Mouse (Mus musculus): Measurements from ENCODE around the gene Golph3l.

Golph3l gene

DNA sequence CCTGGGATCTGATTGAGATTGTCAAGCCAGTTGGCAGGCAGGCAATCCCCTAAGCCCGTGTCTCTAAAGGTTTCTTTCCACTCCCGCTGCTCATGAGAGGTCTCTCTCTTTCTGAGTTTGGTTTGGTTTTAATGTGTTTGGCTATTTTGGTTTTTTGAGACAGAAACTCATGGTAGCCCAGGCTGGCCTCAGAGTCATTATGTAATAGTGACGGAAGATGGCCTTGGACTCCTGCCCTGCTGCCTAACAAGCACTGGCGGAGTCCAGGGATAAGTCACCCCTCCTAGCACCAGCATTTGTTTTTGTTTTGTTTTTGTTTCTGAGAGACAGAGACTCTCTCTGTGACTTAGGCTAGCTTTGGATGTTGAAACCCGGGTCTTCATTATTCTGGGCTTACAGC is 66.7 kb downstream of the Golph3l start:
- DNase-seq (ENCODE audit: low spot score) = no peak

DNA sequence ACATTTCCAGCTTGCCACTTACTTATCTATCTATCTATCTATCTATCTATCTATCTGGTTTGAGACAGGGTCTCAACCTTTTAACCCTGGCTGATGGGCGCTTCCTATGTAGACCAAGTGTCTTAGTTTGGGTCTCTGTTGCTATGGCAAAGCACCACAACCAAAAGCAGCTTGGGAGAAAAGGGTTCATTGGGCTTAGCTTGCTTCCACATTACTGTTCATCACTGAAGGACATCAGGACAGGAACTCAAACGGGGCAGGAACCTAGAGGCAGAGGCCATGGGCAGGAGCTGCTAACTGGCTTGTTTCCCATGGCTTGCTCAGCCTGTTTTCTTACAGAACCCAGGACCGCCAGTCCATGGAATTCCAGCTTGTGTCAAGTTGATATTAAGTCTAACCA is 68.4 kb downstream of the Golph3l start:
- no peak for DNase-seq (ENCODE audit: low spot score)

DNA sequence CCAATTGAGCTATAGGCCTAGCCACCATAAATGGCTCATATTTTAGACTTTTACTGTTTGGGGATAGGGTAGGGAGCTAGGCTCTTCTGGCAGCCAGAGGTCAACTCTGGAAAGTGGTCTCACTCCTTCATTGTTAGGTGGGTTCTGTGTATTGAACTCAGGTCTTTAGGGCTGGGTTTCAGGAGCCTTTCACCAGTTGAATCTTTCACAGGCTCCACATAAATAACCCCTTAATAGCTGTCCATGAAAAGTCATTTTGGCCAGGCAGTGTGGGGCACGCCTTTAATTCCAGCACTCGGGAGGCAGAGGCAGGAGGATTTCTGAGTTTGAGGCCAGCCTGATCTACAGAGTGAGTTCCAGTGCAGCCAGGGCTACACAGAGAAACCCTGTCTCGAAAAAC is 69.0 kb downstream of the Golph3l start:
- no peak for DNase-seq (ENCODE audit: low spot score)

DNA sequence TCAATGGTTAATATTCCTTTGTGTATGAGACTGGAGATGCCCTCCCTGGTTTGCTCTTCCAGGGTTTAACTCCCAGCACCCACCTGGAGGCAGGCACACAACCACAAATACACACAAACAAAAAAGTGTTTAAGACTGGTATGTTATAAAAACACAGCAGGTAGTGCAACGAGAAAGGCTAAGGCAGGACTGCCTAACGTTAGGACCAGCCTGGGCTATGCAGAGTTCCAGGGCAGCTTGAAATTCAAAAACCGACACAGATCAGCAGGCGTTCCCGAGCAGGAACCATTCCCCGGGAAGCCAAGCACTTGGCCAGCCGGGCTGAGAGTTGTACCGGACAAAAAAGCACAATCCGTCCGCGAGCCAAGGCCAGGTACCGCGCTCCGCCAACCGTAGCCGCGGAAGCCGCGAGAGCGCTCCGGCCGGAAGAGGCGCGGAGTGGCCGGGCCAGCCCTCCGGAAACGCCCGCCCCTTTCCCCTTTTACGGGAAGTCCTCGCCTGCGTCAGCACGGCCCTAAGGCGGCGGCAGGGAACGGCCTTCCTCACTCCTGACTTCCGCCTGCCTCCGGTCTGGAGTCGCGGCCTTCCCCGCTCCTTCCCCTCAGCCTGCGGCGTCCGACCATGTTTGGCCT is 69.6 kb downstream of the Golph3l start, which contains the start of gene Mcl1:
Mcl1 (plus strand) TSS at position 553 of the 632 bp plus-strand sequence.
- peak; percentile 88 for DNase-seq (ENCODE audit: low spot score)

DNA sequence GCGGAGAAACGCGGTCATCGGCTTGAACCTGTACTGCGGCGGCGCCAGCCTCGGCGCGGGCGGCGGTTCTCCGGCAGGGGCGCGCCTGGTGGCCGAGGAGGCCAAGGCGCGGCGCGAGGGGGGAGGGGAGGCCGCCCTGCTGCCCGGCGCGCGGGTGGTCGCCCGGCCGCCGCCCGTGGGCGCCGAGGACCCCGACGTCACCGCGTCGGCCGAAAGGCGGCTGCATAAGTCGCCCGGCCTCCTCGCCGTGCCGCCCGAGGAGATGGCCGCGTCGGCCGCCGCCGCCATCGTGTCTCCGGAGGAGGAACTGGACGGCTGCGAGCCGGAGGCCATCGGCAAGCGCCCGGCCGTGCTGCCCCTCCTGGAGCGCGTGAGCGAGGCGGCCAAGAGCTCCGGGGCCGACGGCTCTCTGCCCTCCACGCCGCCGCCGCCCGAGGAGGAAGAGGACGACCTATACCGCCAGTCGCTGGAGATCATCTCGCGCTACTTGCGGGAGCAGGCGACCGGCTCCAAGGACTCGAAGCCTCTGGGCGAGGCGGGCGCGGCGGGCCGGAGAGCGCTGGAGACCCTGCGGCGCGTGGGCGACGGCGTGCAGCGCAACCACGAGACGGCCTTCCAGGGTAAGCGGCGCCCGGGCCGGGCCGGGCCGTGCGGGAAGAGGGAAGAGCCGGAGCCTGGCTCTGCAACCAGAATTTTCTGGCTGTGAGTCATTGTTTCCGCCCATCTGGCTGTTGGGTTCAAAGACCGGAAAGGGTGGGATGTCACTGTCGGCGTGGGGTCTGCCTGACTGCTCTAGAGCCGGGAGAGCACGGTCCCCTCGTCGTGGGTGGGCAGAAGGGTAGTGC is 70.4 kb downstream of the Golph3l start:
- no peak for DNase-seq (ENCODE audit: low spot score)

DNA sequence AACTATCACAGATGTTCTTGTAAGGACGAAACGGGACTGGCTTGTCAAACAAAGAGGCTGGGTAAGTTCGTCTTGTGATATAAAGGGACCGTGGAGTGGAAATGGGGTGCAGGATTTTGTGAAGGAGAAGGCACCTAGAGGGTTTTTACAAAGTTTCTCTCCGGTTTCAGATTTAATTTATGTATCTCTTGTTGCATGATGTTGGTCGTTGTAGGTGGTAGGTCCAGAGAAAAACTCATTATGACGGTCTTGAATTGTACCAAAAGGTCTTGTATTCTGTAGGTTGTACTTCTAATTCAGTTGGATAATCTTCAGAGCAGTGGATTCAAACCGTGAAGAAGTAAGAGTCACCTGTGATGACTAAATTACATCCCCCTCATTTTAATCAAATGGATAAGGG is 71.2 kb downstream of the Golph3l start:
- no peak for DNase-seq (ENCODE audit: low spot score)

DNA sequence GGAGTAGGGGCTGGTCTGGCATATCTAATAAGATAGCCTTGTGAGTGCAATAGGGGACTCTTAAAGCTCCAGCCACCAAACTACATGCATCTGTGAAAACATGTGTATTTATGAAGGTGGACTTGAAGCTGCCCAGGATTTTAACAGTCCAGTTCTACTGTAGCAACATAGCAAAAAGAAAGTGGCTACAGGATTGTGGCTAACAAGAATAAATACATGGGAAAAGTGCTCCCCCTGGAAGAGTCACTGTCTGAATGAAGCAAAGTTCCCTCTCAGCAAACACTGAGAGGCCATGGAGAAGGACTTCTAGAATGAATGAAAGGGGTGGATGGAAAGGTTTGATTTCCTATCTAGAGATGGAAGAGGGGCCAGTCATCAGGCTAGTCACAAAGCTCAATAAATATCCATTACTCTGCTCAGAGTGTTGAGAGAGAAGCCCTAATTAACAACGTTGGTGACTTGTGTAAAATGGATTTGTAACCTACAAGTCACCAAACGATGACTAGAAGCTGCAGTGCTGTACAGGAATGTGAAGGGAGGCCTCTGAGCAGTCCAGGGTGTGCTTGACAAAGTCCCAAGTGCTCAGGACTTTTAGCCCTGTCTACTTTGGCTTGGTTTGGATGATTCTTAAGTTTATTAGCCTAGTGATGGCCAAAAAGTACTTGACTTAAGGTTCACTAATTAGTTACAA is 72.2 kb downstream of the Golph3l start:
- no peak for DNase-seq (ENCODE audit: low spot score)

DNA sequence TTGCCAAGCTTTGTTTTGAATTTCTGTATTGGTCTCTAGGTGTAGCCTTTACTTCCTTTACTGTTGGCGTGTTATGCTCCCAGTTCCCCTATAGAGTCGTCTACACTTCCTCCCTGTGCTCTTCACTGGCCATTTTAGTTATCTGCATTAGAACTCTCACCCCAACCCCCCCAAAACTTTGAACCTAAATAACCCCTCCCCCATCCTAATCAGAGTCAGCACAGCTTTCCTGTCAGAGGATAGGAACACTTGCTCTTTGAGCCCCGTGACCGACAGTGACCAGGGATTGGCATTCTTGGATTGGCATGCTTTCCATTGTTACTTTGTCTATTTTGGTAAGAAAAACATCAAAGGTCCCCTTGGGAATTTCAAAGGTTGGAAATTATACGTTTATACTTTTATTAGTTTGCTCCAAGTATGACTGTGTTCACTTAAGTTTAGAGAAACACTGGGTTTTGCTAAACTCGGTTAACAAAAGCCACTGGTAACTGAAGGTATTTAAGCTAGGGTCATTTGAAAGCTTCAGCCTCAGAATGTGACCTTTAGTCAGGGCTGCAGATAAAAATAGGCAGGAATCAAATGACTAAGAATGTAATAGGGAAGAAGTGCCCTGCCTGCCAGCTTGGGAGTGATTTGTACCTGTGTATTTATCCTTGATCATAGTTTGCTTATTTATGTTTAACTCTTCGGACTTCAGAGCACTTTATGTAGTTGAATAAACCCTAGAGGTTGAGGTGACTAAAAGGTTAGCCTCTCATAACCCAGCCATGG is 73.4 kb downstream of the Golph3l start:
- DNase-seq (ENCODE audit: low spot score) = no peak

DNA sequence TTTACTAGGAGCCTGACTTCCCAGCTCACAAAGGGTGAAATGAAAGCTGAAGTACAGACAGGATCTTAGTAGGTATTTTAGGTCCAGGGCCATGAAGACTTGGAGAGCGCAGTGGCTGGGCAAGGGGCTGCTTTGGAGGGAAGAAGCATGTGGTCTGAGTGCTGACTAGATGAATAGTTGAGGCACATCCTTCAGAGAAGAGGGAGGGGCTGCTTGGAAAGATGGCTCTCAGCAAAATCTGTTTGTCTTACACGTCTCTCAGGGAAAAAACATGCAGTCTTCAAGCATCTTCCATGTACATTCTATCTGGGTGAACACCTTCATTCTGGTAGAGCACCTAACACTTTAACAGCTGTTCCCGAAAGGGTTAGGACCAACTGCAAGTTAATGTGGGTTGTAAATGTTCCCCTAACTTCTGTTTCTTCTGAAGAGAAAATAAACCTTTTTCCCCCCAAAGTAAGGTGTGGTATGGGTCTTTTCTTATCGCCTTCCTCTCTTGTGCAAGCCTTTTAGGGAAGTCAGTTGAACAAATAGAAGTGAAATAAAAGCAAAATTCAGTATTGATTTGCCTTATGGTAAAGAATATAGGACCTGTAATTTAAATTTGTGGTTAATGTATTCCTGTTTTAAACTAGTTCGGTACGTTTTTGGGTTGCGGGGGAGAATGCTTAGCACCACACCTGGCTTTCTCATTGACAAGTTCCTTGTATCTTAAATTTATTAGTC is 74.2 kb downstream of the Golph3l start:
- no peak for DNase-seq (ENCODE audit: low spot score)

DNA sequence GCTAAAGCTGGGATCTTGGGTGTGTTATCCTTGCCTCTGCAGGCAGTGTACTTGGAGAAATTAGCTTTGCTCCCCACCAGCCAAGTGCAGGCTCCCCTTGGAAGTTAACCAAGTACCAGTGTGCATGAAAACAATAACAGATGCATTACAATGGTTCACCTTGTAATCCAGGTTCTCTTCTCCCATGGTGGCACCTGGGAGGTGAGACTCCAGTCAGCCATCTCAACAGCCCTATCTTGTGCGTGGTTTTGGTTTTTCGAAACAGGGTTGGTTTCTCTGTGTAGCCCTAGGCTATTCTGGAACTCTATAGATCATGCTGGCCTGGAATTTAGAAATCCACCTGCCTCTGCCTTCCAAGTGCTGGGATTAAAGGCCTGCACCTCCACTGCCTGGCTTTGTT is 74.8 kb downstream of the Golph3l start:
- DNase-seq (ENCODE audit: low spot score) = no peak

DNA sequence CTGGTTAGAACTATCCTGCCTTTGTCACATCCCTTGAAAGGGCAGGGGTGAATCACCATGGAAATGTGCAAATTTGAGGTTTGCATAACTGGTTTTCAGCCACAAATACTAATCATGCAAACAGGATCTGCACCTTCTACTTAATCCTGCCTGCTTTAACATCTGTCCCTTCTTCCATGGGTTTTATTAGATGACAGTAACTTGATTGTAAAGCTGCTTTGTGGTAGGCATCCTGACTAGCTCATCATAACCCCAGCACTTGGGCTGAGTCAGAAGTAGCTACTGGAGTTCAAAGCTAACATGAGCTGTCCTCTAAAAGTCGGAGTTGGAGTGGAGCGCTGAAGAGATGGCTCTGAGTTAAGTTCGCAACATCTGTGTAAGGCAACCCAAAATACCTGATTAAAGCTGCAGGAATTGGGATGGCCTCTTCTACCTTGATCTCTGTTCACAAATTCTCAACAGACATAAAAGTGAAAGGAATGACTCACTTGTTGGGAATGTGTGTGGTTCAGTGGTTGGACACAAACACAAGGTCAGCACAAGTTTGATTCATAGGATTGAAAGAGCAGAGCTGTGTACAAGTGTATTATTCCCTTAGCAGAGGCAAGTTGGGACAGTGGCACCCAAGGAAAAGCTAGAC is 75.4 kb downstream of the Golph3l start:
- no peak for DNase-seq (ENCODE audit: low spot score)

DNA sequence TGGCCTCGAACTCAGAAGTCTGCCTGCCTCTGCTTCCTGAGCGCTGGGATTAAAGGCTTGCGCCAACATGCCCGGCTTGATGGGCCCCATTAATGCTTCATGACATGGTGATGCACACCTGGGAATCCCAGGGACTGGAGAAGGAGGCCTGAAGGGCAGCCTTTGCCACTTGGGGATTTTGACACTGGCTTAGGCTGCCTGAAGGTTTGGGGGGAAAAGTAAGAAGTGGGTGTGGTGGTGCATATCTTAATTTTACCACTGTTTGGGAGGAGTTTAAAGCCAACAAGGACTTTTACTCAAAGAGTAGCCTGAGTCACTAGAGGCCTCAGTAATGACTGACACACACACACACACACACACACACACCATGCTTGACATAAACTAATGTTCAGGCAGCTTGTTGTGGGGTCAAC is 76.2 kb downstream of the Golph3l start:
- DNase-seq (ENCODE audit: low spot score) = no peak

DNA sequence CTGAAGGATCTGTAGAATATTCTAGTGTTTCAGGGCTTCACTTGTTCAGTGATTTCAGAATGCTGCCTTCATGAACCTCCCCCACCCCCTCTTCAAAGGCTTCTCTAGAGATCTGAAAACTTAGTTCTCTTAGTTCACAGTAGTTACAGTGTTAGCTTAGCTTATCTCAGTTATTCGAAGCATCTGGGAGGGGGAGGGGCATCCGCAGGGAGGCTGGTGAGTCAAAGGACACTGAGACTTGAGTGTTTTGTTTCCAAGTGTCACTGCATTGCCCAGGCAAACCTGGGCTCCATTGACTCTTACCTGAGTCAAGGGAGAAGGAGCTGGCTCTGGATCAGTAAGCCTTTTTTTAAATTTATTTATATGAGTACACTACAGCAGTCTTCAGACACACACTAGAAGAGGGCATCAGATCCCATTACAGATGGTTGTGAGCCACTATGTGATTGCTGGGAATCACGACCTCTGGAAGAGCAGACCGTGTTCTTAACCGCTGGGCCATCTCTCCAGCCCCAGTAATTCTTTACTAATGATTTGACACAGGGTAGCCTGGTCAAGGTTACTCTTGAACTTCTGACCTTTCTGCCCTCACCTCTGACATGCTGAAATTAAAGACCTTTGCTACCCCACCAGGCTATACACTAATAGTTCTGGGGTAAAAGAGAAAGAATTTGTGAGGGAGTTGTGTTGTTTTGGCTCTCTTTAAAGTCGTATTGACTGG is 77.5 kb downstream of the Golph3l start:
- DNase-seq (ENCODE audit: low spot score) = no peak

DNA sequence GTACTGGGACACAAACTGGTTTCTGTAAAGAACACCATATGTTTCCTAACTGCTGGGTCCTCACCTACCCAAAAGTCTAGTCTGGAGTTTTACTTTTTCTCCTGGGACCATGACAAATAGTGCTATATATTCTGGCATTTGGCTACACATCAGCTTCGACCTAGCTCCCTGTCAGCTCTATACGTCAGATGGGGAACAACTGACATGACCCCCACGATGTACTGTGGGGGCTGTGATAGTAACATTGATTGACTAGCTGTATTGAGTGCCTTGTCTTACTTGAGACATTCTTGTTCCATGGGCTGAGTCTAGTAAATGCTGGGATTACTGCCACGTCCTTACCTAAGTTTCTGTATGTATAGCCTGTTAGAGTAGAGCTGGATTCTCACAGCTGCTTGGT is 78.8 kb downstream of the Golph3l start:
- no peak for DNase-seq (ENCODE audit: low spot score)

DNA sequence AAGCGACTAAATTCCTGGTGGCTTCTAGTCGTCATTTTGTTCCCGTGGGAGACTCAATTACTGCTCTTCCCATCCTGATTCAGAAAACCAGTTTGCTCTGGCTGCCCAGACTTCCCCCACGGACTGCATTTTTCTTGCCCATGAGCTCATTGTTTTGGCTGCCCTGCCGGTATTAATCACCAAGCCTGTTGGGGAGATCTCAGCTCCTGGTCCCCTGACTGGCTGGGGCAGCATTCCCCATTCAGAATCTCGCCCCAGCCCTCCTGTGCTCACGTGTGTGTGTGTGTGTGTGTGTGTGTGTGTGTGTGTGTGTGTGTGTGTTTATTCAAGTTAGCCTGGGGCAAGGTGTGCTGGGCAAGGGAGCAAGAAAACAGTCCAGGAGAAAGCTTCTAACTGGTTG is 79.3 kb downstream of the Golph3l start:
- no peak for DNase-seq (ENCODE audit: low spot score)
